Mouse (Mus musculus): ENCODE results near the gene Zfp280b.

DNA sequence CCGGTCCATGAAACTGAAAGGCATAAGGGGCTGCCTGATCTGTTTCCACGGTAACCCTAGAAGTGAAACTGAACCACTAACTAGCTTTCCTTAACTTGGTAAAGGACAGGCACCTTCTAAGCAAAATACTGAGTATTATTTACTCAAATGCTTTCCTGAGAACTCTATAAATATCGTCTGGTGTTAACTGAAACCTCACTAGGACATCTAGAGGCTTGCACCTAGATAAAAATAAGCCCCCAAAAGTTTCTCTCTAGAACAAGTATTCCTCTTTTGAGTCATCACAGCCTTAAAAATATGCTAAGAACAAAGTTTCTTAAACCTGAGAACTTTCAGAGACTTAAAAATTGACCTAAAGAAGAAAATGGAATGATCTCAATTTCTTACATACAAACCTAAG is 15.6 kb upstream of the Zfp280b start:
- TF ChIP-seq CTCF (IDR thresholded peaks at IDR 0.05; ENCODE audit: insufficient read depth, low read length), result no peak
- TF ChIP-seq POLR2A (IDR thresholded peaks at IDR 0.05; ENCODE audit: borderline replicate concordance, extremely low read depth, low read depth, low read length), result no peak
